Mouse (Mus musculus) lung, postnatal 0 days (tissue): ENCODE measurements at regions not wholly inside any gene's neighbourhood (a gene's known extent, or its start where the extent isn't known, plus 50 kb on each side); places are given as distances from the start of the nearest gene placed in this dataset.

Experiments
- CTCF ChIP-seq: IDR thresholded peaks from 2 replicates; pipeline ENCODE4 v1.5.1; 2016; ENCODE audit warnings: antibody characterized with exemption, mild to moderate bottlenecking
- EP300 ChIP-seq: IDR thresholded peaks from 2 replicates; pipeline ENCODE4 v1.6.1; 2016; ENCODE audit warnings: antibody characterized with exemption, mild to moderate bottlenecking, control low read depth

DNA sequence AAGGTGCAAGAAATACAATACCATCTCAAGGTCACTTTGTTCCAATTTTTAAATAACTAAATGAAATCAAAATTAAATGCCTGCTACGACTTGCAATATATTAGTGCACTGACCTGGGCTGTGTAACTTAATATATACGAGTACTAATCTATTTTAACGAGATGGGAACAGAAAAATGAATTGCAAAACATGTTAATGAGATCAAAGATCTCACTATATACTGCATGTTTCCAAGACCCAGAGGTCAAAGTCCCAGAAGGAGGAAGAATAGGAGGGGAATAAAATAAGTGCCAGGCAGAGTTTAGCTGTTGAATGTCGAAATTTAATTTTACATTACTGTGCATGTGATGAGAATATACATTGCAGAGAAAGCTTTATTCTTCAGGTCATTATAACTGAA is 614.7 kb downstream of the Kctd8 start:
- TF ChIP-seq EP300 (no peak), CTCF (no peak)
